Mouse (Mus musculus) heart, embryonic 11.5 days (tissue): ENCODE data around the gene Rnf145. TPM values are rescaled to one million over a fixed set of nuclear protein-coding genes. Genes with fewer than 3 reads are reported as not detected.
A peak's percentile ranks its signal among the peaks of the same experiment; 100 is the strongest.

Source experiments
- ATAC-seq: fragments of 200-750 bp; cut with Nextera tagmentation; replicated peaks from 2 replicates; pipeline ENCODE4 v1.8.0; 2017; ENCODE audit warnings: moderate library complexity; ENCODE audit not compliant: insufficient number of reproducible peaks, low FRiP score, low TSS enrichment
- H3K27ac ChIP-seq: fragments of 300-500 bp; sonication (generic); 2 replicates; pipeline ENCODE4 v1.5.1; 2014; ENCODE audit warnings: mild to moderate bottlenecking, low read depth, low read length
- H3K27me3 ChIP-seq: fragments of 300-500 bp; sonication (generic); 2 replicates; pipeline ENCODE4 v1.6.1; 2014; ENCODE audit warnings: mild to moderate bottlenecking, low read length, mixed read lengths; ENCODE audit not compliant: control insufficient read depth, insufficient read depth
- H3K36me3 ChIP-seq: fragments of 300-500 bp; sonication (generic); 2 replicates; pipeline ENCODE4 v1.6.1; 2014; ENCODE audit warnings: mild to moderate bottlenecking, low read length, moderate library complexity, mixed read lengths; ENCODE audit not compliant: control insufficient read depth, insufficient read depth
- H3K4me1 ChIP-seq: fragments of 300-500 bp; sonication (generic); 2 replicates; pipeline ENCODE4 v1.6.1; 2014; ENCODE audit warnings: low read length; ENCODE audit not compliant: control insufficient read depth, insufficient read depth
- H3K4me2 ChIP-seq: fragments of 300-500 bp; sonication (generic); 2 replicates; pipeline ENCODE4 v1.6.1; 2014; ENCODE audit warnings: mild to moderate bottlenecking, moderate library complexity
- H3K4me3 ChIP-seq: fragments of 300-500 bp; sonication (generic); 2 replicates; pipeline ENCODE4 v1.5.1; 2014; ENCODE audit warnings: low read depth, low read length
- H3K9ac ChIP-seq: fragments of 300-500 bp; sonication (generic); 2 replicates; pipeline ENCODE4 v1.6.1; 2014; ENCODE audit warnings: mild to moderate bottlenecking, low read depth, low read length, moderate library complexity
- H3K9me3 ChIP-seq: fragments of 300-500 bp; sonication (generic); replicated peaks from 2 replicates; pipeline ENCODE4 v1.6.1; 2016; ENCODE audit warnings: low read length; ENCODE audit not compliant: control insufficient read depth
- WGBS: fragments of 180-500 bp; shearing (Covaris S2); extraction: QIAGEN DNeasy Blood & Tissue Kit; methylation state at CpG from one replicate; pipeline ENCODE4 v1.1.7; 2014; ENCODE audit not compliant: insufficient replicate concordance; 5-methylcytosine and 5-hydroxymethylcytosine counted together
- microRNA-seq: library from miRNA; unstranded; fragments of <30 nt; microRNA quantifications from one replicate; pipeline ENCODE4, GENCODE M21; 2016; ENCODE audit warnings: borderline number of aligned reads
- polyA plus RNA-seq: library from polyadenylated mRNA; unstranded; fragments of >200 nt; fragmentation: Nextera tagmentation; extraction: Ambion mirVana; gene quantifications from 2 replicates; pipeline ENCODE4 v1.2.1, GENCODE M21; 2014

Gene Rnf145
- polyA plus RNA-seq, 1 experiment from 2014 or later, result 60.4 TPM

DNA sequence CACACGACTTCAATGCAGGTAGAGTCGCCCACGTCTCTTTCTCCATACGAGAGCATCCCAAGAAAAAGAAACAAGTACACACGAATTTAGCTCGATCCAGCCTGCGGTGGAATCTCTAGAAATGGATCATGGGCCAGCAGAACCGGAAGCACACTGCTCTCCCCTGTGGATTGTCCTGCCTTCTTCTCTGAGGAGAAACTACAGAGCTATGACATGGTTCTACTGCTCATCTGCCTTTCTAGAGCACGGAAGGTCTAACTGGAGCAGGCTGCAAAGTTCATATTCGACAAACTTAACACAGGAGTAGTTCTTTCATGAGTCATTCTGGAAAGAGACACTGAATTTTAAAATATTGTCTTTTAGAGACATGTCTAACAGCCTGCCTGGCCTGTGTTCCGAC, 89.9 kb downstream of the Rnf145 start:
- Histone ChIP-seq H3K4me3 (no peak overlapping the region), H3K9ac (no peak overlapping the region), H3K36me3 (no peaks in the 10 kb centered on the region), H3K27me3 (peaks cover 20% of the 10 kb centered on the region), H3K4me2 (no peak overlapping the region), H3K27ac (no peak overlapping the region), H3K4me1 (peaks cover 10% of the 10 kb centered on the region), H3K9me3 (no peaks in the 10 kb centered on the region)
- ATAC-seq, result no peak
- WGBS, result 79% methylated on average over 11 of the region's 11 CpGs

DNA sequence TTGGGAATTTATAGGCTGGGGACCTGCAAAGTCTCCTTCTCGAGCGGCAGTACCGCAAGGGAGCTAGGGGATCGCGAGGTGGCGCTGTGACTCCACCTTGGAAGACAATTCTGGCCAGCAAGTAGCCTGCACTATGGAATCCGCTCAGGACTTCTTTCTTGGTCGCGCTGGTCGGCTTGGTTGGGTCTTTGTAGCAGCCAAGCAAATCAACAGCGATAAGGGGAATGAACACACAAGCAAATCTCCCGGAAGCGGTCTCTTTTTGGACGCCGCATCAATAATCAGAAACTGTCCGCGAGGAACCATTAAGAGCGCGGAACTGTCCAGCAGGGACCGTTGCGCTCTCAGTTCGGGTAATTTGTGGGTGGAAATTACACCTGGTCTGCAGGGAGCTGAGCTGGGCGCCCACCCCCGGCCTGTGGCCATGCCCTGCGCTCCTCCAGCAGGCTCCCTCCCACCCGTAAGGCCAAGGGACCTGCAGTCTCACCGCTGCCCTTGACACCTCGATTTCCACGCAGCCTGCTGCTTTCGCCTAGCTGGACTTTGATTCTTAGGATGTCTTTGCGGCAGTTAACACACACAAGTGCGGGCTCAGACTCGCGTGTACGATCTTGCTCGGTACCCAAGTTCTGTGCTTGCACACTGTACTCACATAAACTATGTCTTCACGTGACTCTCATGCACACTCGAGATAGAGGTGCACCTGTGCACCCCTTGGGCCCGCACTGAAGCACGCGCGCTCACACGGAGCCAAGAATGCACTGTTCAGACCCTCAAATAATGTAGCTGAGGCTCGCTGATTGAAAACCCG, 92.4 kb downstream of the Rnf145 start:
- Histone ChIP-seq H3K4me2 (peak overlapping the region; percentile 88), H3K27ac (no peak overlapping the region), H3K9ac (peak overlapping the region; percentile 36; the same call in 1 of the 2 replicates), H3K9me3 (no peaks in the 10 kb centered on the region), H3K4me3 (peak overlapping the region; percentile 47), H3K36me3 (no peaks in the 10 kb centered on the region), H3K4me1 (peaks cover 11% of the 10 kb centered on the region), H3K27me3 (peaks cover 35% of the 10 kb centered on the region)
- no peak; the same call in 1 of the 2 replicates for ATAC-seq
- WGBS, result under 1% methylated on average over 45 of the region's 45 CpGs

DNA sequence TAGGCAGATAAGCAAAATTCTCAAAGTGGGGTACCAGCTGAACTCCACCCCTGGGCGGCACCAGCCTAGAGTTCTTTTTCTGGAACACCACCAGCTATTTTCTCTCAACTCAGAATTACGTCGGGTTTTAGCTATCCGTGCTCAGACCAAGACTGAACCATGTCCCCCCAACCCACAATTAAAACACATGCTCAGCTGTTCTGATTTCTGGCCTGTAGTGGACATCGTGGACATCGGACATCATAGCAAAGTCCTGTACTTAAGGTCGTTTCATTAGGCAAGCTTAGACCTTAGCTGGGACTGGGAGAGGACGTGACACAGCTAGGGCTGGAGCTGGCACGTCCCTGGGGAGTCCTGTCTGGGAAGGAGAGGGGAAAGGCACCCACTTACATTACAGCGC, 93.4 kb downstream of the Rnf145 start:
- peaks cover 38% of the 10 kb centered on the region for H3K27me3 ChIP-seq
- no peak for ATAC-seq
- H3K4me3 ChIP-seq, result peak overlapping the region; percentile 50; the same call in 1 of the 2 replicates
- peak overlapping the region; percentile 88 for H3K4me2 ChIP-seq
- H3K9ac ChIP-seq, result no peak overlapping the region
- peaks cover 17% of the 10 kb centered on the region for H3K4me1 ChIP-seq
- H3K36me3 ChIP-seq, result no peaks in the 10 kb centered on the region
- no peaks in the 10 kb centered on the region for H3K9me3 ChIP-seq
- WGBS, result 6% methylated on average over 10 of the region's 10 CpGs
- H3K27ac ChIP-seq, result no peak overlapping the region

DNA sequence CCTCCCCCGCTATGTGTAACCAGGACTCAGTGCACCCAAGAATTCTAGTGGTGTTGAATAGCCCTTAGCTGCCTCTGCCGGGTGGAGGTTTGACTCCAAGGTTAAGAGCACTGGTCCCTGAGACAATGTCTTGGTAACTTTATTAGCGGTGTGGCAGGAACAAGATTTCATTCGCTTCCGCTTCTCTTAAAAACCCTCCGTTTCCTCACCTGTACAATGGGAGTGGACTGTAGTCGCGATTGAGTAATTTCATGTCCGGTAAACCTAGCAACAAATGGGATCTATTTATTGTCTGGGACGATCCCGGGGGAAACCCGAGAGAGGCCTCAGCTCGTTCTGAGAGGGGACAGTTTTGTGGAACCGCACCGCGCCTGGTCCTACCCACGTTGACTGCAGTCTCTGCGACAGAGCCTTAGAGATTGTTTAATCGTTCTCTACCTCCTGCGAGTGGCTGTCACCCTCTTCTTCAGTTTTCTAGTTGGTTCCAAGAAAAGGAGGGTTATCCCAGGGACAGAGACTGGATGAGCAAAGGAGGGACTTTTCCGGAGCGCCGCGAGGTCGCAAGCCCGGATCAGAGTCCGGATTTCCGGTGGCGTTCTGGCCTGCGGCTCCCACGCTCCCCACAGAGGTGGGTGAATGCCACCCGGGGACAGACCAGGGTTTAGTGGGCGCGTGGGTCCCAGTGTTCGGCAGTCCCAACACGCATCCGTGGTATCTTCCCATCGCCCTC, 94.1 kb downstream of the Rnf145 start:
- H3K27me3 ChIP-seq, result peaks cover 38% of the 10 kb centered on the region
- H3K27ac ChIP-seq, result no peak overlapping the region
- peak overlapping the region; percentile 88 for H3K4me2 ChIP-seq
- peak overlapping the region; percentile 63 for H3K9ac ChIP-seq
- no peaks in the 10 kb centered on the region for H3K9me3 ChIP-seq
- peaks cover 17% of the 10 kb centered on the region for H3K4me1 ChIP-seq
- WGBS, result under 1% methylated on average over 38 of the region's 38 CpGs
- no peaks in the 10 kb centered on the region for H3K36me3 ChIP-seq
- ATAC-seq, result no peak
- H3K4me3 ChIP-seq, result peak overlapping the region; percentile 50

DNA sequence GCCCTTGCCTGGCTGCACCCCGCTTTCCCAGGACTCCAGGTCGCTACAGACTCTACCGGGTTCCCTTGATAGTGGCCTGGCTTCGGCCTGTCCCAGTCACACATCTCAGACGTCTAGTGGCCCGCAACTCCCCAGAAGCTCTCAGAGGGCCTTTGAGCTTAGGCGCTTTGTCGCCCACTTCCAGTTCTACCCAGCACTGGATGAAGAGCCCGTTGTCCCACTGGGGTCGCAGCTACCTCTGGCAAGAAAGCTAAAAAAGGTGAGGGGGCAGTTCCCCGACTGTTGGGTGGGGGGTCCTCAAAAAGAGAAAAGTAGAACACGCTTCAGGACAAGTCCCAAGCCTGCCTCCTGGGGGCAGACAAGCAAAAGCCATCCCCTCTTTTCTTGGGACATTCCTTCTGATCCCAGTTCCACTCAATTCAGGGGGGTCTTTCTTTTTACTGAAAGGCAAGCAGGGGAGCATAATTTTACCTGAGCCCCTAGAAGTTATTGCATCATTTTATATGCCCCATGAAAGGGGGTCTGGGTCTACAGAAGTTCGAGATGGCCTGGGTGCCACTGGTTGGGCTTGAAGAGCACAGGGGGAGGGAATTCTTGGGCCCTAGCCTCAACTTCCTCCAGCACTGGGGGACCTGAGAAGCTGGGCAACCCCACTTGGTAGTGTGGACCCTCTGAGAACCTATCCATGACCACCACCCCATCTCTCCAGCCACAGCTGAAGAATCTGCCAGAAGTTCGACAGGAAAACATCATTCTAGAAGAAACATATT, 94.8 kb downstream of the Rnf145 start:
- H3K27ac ChIP-seq, result no peak overlapping the region
- H3K9ac ChIP-seq, result peak overlapping the region; percentile 63
- peaks cover 38% of the 10 kb centered on the region for H3K27me3 ChIP-seq
- 5% methylated on average over 14 of the region's 14 CpGs for WGBS
- H3K4me2 ChIP-seq, result peak overlapping the region; percentile 88
- H3K9me3 ChIP-seq, result no peaks in the 10 kb centered on the region
- H3K4me1 ChIP-seq, result peaks cover 17% of the 10 kb centered on the region
- H3K36me3 ChIP-seq, result no peaks in the 10 kb centered on the region
- peak overlapping the region; percentile 50 for H3K4me3 ChIP-seq
- no peak for ATAC-seq

Small RNAs within 50 kb of the gene (microRNA-seq; reads per million reads assigned to microRNA genes)
- not detected for gene Gm22121

Other genes starting within 250 kb of the Rnf145 start
- 0.42 TPM in 1 of 2 replicates, not detected in the other for gene Il12b, start 118.9 kb upstream of the Rnf145 start, polyA plus RNA-seq
- 54.4 and 58.4 TPM in 2 replicates for gene Ublcp1, start 48.5 kb upstream of the Rnf145 start, polyA plus RNA-seq
- gene Ebf1, start 98.4 kb downstream of the Rnf145 start, polyA plus RNA-seq, result 14.5 and 16.1 TPM in 2 replicates